17 mouse cellular contexts compared by ENCODE assay signal in genomic region chr16:65247475-65247874, GRCm38 (mm10).
"Had no signal": no experiment of that assay in that cellular context is flagged by ENCODE, and none has a peak within 500 bp of the region (broad histone marks: within the 10 kb centered on the region; RNA-seq: fewer than 3 reads in every experiment).

No protein-coding gene starts in this region.

- ATAC-seq: midbrain, embryonic 13.5 days; midbrain, embryonic 16.5 days had no signal

- H3K27ac ChIP-seq: liver, embryonic 13.5 days; midbrain, embryonic 10.5 days; midbrain, embryonic 13.5 days; neural tube, embryonic 13.5 days; stomach, embryonic 15.5 days had no signal

- H3K9ac ChIP-seq: liver, embryonic 13.5 days; midbrain, embryonic 13.5 days; neural tube, embryonic 13.5 days; stomach, embryonic 15.5 days had no signal

- H3K4me2 ChIP-seq: liver, embryonic 13.5 days; midbrain, embryonic 13.5 days; neural tube, embryonic 13.5 days; stomach, embryonic 15.5 days had no signal

- H3K27me3 ChIP-seq: liver, embryonic 13.5 days; megakaryocyte, embryonic 14.5 days; midbrain, embryonic 13.5 days; neural tube, embryonic 13.5 days; stomach, embryonic 15.5 days had no signal

- DNase-seq: kidney, adult 9 months; kidney, postnatal 14 days; kidney, postnatal 4 days; liver, embryonic 13.5 days; lung, adult 2 months; lung, postnatal 14 days; lung, postnatal 4 days; retina, postnatal 1 day; right cerebral cortex, postnatal 4 days; thymus, postnatal 25 days had no signal

- H3K9me3 ChIP-seq: liver, embryonic 13.5 days; midbrain, embryonic 13.5 days; stomach, embryonic 15.5 days had no signal

- H3K4me1 ChIP-seq: liver, embryonic 13.5 days; megakaryocyte, embryonic 14.5 days; midbrain, embryonic 10.5 days; midbrain, embryonic 13.5 days; neural tube, embryonic 13.5 days; stomach, embryonic 15.5 days had no signal

- H3K4me3 ChIP-seq: liver, embryonic 13.5 days; megakaryocyte, embryonic 14.5 days; midbrain, embryonic 10.5 days; midbrain, embryonic 13.5 days; myocyte; neural tube, embryonic 13.5 days; stomach, embryonic 15.5 days had no signal

- H3K36me3 ChIP-seq: liver, embryonic 13.5 days; midbrain, embryonic 10.5 days; midbrain, embryonic 13.5 days; neural tube, embryonic 13.5 days; stomach, embryonic 15.5 days had no signal
